Mouse (Mus musculus): ENCODE measurements around the gene Stag2.

- TF ChIP-seq POLR2A (IDR thresholded peaks at IDR 0.05; ENCODE audit: insufficient read depth, low read length) (no peak), CTCF (IDR thresholded peaks at IDR 0.05; ENCODE audit: low read depth, low read length) (no peak), EP300 (IDR thresholded peaks at IDR 0.05; ENCODE audit: insufficient read depth, low read depth, low read length) (no peak)
Measured at GRCm38 (mm10) chrX:42324848-42325247, 175.7 kb downstream of the Stag2 start.

Data from ES-Bruce4 (cell line).